Mouse (Mus musculus): ENCODE results near the gene Dmpk. TPM values are rescaled to one million over a fixed set of nuclear protein-coding genes. Genes with fewer than 3 reads are reported as not detected.

Gene Dmpk
- total and polyA plus RNA-seq, 2 experiments from 2014 or later: 5.1 to 32.1 TPM

DNA sequence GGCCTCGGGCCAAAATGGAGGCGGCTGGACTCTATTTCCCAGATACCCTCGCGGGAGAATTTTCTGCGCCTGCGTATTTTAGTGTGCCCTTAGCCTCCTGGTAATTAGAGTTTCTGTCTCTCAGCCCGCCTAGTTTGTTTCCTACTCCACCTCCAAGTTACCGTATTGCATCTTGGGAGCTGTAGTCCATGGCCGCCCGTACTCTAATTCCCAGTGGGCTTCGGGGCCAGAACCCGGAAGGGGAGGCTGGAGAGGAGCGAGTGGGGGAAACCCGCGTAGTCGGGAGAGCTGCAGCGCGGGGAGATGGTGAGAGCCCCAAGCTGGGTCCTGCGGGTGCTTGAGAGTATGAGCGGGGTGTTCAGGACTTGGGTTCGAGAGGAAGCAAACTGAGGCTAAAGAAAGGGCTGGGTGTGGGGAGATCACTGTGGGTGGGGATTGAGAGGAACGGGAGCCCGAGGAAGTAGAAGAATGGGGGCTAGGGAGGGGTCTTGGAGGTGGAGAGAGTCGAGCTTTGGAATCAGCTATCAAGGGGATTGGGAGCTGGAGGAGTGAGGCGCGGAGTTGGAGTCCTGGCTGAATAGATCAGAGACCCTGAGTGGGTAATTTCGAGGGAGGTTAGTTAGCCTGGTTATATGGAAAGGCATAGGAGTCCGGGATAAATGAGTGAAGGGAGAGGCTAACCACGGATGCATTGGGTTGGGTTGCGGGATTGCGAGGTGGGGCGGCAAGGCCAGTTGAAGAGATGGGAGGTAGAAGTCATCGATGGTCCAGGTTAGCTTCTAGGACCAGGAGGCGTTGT, 36.2 kb downstream of the Dmpk start, which contains the start of gene Fbxo46:
Gene Fbxo46, plus strand, starts transcription at position 229 of the 799 bp plus-strand sequence.
- peak within 1 kb of the TSS; percentile 67 for H3K4me3 ChIP-seq (ENCODE audit: low read depth, low read length)
- H3K4me2 ChIP-seq (ENCODE audit: low read depth, low read length, poor library complexity, severe bottlenecking): peak within 1 kb of the TSS; percentile 89
- WGBS: 2% methylated on average over 34 of the region's 34 CpGs
- peak within 1 kb of the TSS; percentile 65 for H3K27ac ChIP-seq (ENCODE audit: low read depth, low read length)
- TF ChIP-seq CTCF (IDR thresholded peaks at IDR 0.05): no peak
- H3K36me3 ChIP-seq (ENCODE audit: insufficient read depth, low read length): no peaks in the 10 kb centered on the region
- H3K9ac ChIP-seq (replicated peaks; ENCODE audit: low read length, poor library complexity, severe bottlenecking): peak within 1 kb of the TSS; percentile 75
- no peaks in the 10 kb centered on the region for H3K4me1 ChIP-seq (ENCODE audit: insufficient read depth, low read length)
- ATAC-seq (ENCODE audit: low FRiP score) (peak; percentile 92), DNase-seq (ENCODE audit: low spot score) (peak; percentile 99)
- H3K9me3 ChIP-seq (ENCODE audit: low read length): no peaks in the 10 kb centered on the region
- no peaks in the 10 kb centered on the region for H3K27me3 ChIP-seq (ENCODE audit: insufficient read depth, low read length)

DNA sequence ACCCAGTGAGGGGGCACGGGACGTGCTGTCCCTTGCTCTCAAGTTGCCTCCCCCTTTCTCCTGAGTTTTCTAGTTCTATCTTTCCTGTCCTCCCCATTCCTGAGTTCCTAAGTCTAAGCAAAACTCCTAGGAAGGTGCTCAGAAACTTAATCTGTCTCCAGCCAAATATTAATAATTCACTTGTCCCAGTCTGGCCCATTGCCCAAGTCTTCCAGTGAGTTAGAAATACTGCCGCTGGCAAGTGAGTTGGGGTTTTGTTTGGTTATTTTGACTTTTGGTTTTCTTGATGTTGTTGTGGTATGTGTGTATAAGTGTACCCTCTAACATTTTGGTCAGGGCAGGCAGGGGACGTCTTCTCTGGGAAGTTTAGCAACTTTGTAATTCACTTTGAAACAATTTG, 38.0 kb downstream of the Dmpk start:
- no peak overlapping the region for H3K9ac ChIP-seq (replicated peaks; ENCODE audit: low read length, poor library complexity, severe bottlenecking)
- no peak overlapping the region for H3K27ac ChIP-seq (ENCODE audit: low read depth, low read length)
- H3K9me3 ChIP-seq (ENCODE audit: low read length): no peaks in the 10 kb centered on the region
- no peak for DNase-seq (ENCODE audit: low spot score)
- H3K36me3 ChIP-seq (ENCODE audit: insufficient read depth, low read length): no peaks in the 10 kb centered on the region
- H3K4me1 ChIP-seq (ENCODE audit: insufficient read depth, low read length): no peaks in the 10 kb centered on the region
- no peak for TF ChIP-seq CTCF (IDR thresholded peaks at IDR 0.05)
- H3K4me3 ChIP-seq (ENCODE audit: low read depth, low read length): no peak overlapping the region
- no peak overlapping the region for H3K4me2 ChIP-seq (ENCODE audit: low read depth, low read length, poor library complexity, severe bottlenecking)
- no peak for ATAC-seq (ENCODE audit: low FRiP score)
- H3K27me3 ChIP-seq (ENCODE audit: insufficient read depth, low read length): no peaks in the 10 kb centered on the region
- 95% methylated on average over 4 of the region's 4 CpGs for WGBS

DNA sequence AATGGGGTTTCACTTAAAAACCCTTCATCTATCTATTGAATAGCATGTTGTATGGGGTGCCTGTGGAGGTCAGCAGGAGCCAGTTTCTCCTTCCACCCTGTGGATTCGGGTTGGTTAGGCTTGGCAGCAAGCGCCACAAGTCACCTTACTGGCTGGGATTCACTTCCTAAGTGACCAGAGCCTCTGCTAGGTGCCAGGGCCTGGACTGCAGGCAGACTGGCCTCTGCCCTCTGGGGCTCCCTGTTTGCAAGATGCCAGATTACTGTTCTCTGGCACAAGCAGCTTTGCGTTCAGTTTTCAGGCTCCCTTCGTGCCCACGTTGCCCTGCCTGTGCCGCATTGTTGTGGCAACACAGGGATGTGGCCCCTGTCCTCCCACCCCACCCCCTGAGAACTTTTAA, 41.1 kb downstream of the Dmpk start:
- Histone ChIP-seq H3K4me1 (ENCODE audit: insufficient read depth, low read length) (no peaks in the 10 kb centered on the region), H3K4me3 (ENCODE audit: low read depth, low read length) (no peak overlapping the region), H3K27me3 (ENCODE audit: insufficient read depth, low read length) (no peaks in the 10 kb centered on the region), H3K9me3 (ENCODE audit: low read length) (no peaks in the 10 kb centered on the region), H3K9ac (replicated peaks; ENCODE audit: low read length, poor library complexity, severe bottlenecking) (no peak overlapping the region), H3K27ac (ENCODE audit: low read depth, low read length) (no peak overlapping the region), H3K36me3 (ENCODE audit: insufficient read depth, low read length) (no peaks in the 10 kb centered on the region), H3K4me2 (ENCODE audit: low read depth, low read length, poor library complexity, severe bottlenecking) (no peak overlapping the region)
- no peak for TF ChIP-seq CTCF (IDR thresholded peaks at IDR 0.05)
- WGBS: 86% methylated on average over 6 of the region's 6 CpGs
- DNase-seq (ENCODE audit: low spot score): no peak
- ATAC-seq (ENCODE audit: low FRiP score): no peak

DNA sequence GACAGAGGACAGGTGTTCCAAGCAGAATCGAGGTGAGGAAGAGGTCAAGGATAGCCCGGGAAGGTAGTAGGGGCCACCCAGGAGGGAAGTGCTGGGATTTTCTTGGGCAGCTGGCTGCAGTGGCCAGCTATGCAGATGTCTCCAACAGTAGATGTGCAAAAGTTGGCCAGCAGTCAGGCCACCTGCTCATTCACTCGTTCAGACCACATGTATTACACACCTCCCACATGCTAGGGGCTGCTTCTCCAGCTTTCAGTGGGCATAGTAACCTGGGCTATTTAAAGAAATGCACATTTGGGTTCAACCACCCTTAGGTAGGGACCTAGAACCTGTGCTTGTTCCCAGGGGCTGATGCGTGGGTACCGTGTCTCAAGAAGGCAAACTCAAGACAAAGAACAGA, 44.1 kb downstream of the Dmpk start:
- Histone ChIP-seq H3K4me1 (ENCODE audit: insufficient read depth, low read length) (no peaks in the 10 kb centered on the region), H3K4me2 (ENCODE audit: low read depth, low read length, poor library complexity, severe bottlenecking) (no peak overlapping the region), H3K4me3 (ENCODE audit: low read depth, low read length) (no peak overlapping the region), H3K27ac (ENCODE audit: low read depth, low read length) (no peak overlapping the region), H3K9ac (replicated peaks; ENCODE audit: low read length, poor library complexity, severe bottlenecking) (no peak overlapping the region), H3K9me3 (ENCODE audit: low read length) (no peaks in the 10 kb centered on the region), H3K27me3 (ENCODE audit: insufficient read depth, low read length) (no peaks in the 10 kb centered on the region), H3K36me3 (ENCODE audit: insufficient read depth, low read length) (no peaks in the 10 kb centered on the region)
- 95% methylated on average over 5 of the region's 5 CpGs for WGBS
- no peak for ATAC-seq (ENCODE audit: low FRiP score)
- TF ChIP-seq CTCF (IDR thresholded peaks at IDR 0.05): no peak
- no peak for DNase-seq (ENCODE audit: low spot score)

DNA sequence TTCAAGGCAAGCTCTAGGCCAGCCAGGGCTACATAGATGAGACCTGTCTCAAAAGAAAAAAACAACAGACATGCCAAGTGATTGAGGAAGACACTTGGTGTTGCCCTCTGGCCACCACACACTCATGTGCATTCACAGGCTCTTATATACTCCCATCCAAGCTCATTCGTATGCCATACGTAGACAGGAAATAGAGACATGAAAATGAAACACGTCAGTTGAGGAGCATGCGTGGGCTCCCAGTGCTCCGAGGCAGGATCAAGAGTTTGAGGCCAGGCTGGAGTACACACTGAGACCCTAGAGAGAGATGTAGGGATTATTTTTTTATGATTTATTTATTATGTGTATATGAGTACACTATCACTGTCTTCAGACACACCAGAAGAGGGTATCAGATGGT, 45.7 kb downstream of the Dmpk start:
- 97% methylated on average over 5 of the region's 5 CpGs for WGBS
- no peak for ATAC-seq (ENCODE audit: low FRiP score)
- H3K27me3 ChIP-seq (ENCODE audit: insufficient read depth, low read length): no peaks in the 10 kb centered on the region
- no peaks in the 10 kb centered on the region for H3K4me1 ChIP-seq (ENCODE audit: insufficient read depth, low read length)
- H3K4me3 ChIP-seq (ENCODE audit: low read depth, low read length): no peak overlapping the region
- no peak overlapping the region for H3K9ac ChIP-seq (replicated peaks; ENCODE audit: low read length, poor library complexity, severe bottlenecking)
- no peak for TF ChIP-seq CTCF (IDR thresholded peaks at IDR 0.05)
- H3K27ac ChIP-seq (ENCODE audit: low read depth, low read length): no peak overlapping the region
- no peaks in the 10 kb centered on the region for H3K9me3 ChIP-seq (ENCODE audit: low read length)
- no peaks in the 10 kb centered on the region for H3K36me3 ChIP-seq (ENCODE audit: insufficient read depth, low read length)
- no peak for DNase-seq (ENCODE audit: low spot score)
- H3K4me2 ChIP-seq (ENCODE audit: low read depth, low read length, poor library complexity, severe bottlenecking): no peak overlapping the region

DNA sequence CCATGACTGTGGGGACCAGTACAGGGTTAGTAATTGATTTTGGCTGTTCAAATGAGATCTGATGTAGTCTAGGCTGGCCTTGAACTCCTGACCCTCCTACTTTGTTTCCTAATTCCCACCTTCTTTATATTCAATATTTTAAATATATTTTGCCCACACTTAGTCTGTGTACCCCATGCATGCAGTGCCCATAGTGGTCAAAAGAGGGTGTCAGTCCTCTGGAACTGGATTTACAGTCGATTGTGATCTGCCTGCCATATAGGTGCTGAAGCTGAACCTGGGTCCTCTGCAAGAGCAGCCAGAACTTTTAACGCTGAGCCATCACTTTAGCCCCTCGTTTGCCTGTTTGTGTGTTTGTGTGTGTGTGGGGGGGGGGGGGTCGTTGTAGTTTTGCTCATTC, 47.0 kb downstream of the Dmpk start:
- Histone ChIP-seq H3K9me3 (ENCODE audit: low read length) (no peaks in the 10 kb centered on the region), H3K4me1 (ENCODE audit: insufficient read depth, low read length) (no peaks in the 10 kb centered on the region), H3K27me3 (ENCODE audit: insufficient read depth, low read length) (no peaks in the 10 kb centered on the region), H3K4me2 (ENCODE audit: low read depth, low read length, poor library complexity, severe bottlenecking) (peak overlapping the region; percentile 45), H3K4me3 (ENCODE audit: low read depth, low read length) (peak overlapping the region; percentile 27; the same call in 1 of the 2 replicates), H3K36me3 (ENCODE audit: insufficient read depth, low read length) (peaks cover 5% of the 10 kb centered on the region; the same call in 1 of the 2 replicates), H3K9ac (replicated peaks; ENCODE audit: low read length, poor library complexity, severe bottlenecking) (peak overlapping the region; percentile 50), H3K27ac (ENCODE audit: low read depth, low read length) (peak overlapping the region; percentile 90)
- WGBS: 34% methylated on average over 4 of the region's 4 CpGs
- TF ChIP-seq CTCF (IDR thresholded peaks at IDR 0.05): peak; percentile 51
- no peak for DNase-seq (ENCODE audit: low spot score)
- ATAC-seq (ENCODE audit: low FRiP score): peak; percentile 14; the same call in 1 of the 2 replicates

All from midbrain, postnatal 0 days (tissue).